Mouse (Mus musculus): Measurements from ENCODE around the gene Olfr460. TPM values are rescaled to one million over a fixed set of nuclear protein-coding genes. Genes with fewer than 3 reads are reported as not detected.
"Not testable (repeated sequence)": the region's sequence is repeated elsewhere in the genome, so short reads cannot be mapped to it uniquely, and the experiment has no call there.

The Olfr460 gene
- total RNA-seq (2021), result not detected
- long read RNA-seq, experiment 1, result 0 reads
- long read RNA-seq, experiment 2, result 0 reads

DNA sequence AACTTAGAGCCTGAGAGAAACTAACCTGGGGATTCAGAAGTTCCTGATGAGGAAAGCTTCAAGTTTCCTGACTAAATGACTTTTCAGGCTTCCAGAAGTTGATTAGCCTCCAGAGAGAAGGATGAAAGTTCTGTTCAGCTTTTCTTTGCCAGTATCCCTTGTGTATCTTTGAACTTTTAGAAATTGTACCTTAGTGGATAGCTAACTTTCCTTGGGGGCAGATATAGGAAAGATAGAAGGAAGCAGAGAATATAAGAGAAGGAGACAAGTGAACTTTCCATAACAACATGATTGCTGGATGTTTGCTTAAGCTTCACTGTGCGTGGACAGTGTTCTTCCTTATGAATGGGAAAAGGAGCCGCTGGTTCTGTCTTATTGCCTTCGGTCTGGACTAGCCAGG lies at the start of gene Olfr460:
Olfr460 (plus strand) TSS at position 301 of the 400 bp plus-strand sequence.
- no peak for DNase-seq

DNA sequence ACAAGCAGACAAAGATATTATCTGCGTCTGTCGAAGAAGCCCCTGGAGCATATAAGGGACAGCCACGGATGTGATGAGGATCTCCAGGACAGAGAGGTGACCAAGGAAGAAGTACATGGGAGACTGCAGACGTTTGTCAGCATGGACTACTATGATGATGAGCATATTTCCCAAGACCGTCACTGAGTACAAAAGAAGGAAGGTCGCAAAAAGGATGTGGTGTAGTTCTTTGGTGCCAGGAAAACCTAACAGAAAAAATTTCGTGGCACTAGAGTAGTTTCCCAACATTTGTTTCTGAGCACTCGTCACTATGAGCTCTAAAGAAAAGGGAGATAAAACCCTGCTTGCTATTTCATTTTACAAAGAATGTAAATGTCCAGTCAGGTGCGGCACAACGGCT lies 24.6 kb upstream of the Olfr460 start:
- DNase-seq, result no peak

DNA sequence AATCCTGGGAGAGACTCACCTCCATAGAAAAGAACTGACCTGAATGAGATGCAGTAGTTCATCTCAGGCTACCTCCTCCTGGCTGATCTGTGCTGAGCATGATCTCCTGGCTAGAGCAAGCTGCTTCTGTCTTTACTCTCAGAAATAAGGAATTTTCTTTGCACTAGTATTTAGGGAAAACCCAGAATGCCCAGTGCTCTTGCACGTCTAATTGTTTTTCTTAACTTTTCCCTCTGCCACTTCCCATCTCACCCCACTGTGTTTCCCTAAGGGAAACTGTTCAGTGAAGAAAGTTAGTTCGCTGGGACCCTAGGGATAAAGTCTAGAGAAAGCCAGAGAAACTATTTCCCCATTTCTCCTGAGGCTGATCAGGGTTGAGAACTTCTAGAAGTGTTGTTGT lies 14.3 kb upstream of the Olfr460 start, which contains the start of gene Olfr461:
Olfr461 (minus strand) TSS at position 101 of the 400 bp plus-strand sequence.
- no peak for DNase-seq

DNA sequence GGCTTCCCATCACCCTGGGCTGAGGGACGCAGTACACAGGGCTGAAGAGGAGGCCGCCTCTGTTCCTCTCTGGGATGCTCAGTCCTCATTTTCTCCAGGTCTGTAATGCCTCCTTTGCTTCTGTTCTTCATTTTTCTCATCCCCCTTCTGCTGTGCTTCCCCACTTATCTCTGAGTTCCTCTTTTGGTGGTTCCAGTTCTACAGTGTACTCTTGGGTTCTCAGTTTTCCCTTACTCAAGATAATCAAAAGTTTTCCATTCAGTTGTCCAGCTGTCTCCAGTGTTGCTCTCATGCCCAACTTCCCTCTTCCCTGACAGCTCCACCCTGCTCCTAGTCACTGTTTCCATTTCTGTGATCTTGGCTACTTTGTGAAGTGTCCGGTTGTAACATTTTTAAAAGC lies 4.3 kb downstream of the Olfr460 start:
- no peak for DNase-seq

DNA sequence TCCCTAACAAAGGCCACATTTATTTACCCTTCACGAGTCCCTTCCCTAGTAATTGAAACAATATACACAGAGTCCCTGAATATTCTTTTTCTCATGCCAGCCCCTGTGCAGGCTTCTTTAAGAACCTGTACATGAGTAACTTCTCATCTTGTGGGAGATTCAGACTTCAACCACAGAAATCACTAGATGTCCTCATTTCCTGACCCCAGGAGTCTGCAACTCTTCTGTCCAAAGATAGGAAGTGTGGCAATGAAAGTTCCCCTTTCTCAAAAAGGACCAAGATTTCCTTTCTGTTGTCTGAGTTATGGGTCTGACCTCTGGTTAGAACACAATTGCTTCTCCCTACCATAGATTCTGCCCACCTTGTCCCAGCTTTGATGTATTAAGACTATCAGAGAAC lies 7.0 kb downstream of the Olfr460 start:
- no peak for DNase-seq

DNA sequence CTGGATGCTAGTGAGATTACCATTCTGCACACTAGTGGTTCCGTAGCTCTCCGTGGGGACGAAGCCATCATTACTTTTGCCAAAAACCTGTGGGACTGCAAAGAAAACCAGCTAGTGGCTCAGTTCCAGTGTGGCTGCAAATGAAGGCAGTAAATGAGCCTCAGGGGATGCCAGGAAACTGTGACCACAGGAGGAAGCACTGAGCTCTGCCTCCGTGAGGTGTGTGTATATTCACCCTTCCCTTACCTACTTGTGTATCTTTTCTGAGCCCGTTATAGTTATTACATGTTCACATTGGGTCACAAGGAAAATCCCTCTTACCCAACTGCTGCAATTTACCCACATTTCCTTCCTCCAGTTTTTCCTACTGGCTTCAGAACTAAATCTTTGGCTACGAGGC lies 15.0 kb downstream of the Olfr460 start:
- DNase-seq, result no peak

DNA sequence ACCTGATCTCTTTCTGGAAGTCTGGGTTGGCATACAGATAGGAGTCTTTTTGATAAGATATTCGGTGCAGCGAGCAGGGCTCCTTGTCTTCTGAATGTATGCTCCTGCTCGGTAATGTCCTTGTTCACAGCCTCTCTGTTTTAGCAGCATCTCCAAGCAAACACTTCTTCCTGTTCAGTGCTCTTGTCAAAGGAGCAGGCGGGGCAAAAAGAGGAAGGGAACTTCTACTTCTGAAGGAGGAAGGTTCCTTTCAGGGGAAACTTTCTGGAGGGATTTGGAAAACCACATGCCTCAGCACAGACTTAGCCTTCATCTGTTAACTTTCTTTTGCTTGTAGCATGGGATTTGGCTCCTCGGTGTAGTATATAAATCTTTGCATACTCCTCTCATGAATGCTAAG lies 16.4 kb downstream of the Olfr460 start, which contains the start of gene Clec5a:
Clec5a (minus strand) TSS at position 177 of the 400 bp plus-strand sequence.
- no peak for DNase-seq

DNA sequence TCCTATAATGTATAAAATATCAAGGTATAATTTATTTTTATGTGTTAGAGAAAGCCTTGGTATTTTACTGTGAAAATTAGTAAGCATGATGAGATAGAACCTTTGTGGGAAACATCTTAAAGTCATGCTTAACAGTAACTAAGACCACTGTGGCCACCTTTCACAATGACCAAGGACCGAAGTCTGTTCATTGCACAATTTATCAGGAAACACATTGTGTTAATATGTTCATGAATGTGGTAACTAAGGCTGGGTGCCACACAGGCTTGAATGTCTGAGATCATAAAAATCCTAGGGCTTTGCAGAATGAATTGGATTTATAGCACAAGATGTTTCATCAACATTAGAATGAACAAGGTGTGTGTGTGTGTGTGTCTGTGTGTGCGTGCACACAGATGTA lies 19.1 kb downstream of the Olfr460 start:
- no peak for DNase-seq

DNA sequence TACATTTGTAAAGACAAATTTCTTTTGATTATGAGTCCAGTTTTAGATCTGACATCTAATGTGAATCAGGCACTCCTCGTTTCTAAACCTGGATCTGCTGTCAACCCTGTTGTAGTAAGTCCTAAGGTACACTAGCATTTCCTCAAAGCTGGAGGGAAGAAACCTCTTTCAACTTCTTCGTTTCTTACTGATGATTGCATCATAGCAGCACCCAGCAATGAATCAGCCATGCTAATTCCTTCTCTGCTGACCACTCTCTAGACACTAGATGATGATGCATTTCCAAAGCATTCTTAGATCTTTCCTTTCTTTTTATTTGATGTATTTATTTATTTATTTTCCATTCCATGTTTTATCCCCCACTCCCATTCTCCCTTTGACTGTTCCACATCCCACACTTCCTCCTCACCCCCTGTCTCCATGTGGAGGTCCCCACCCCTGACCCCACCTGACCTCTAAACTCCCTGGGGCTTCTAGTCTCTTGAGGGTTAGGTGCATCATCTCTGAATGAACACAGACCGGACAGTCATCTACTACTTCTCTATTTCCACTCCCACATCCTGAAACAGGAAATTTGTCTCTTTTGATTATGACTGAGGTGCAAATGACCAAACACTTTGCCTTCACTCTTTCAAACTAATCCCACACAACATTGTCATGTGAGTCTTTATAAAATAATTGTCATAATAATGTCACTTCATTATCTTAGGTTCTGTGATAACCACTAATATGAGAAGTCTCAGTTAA lies 25.7 kb downstream of the Olfr460 start:
- no peak for DNase-seq

DNA sequence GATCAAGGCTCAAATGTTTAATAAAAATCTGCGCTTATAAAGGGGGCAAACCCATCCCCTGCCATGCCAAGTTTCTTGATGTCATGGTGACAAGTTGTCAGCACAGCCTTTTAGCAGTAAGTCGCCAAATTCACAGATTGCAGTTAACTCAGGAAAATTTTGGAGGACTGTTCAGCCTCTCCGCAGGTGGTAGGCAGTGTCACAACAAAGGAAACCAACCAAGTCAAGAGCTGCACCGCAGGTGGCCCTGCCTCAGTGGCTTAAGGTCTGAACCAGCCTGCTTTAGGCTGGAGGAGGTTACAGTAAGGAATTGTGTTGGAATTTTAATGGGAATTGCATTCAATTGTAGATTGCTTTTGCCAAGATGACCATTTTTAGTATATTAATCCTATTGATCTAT lies 29.3 kb downstream of the Olfr460 start:
- not testable (repeated sequence) for DNase-seq

DNA sequence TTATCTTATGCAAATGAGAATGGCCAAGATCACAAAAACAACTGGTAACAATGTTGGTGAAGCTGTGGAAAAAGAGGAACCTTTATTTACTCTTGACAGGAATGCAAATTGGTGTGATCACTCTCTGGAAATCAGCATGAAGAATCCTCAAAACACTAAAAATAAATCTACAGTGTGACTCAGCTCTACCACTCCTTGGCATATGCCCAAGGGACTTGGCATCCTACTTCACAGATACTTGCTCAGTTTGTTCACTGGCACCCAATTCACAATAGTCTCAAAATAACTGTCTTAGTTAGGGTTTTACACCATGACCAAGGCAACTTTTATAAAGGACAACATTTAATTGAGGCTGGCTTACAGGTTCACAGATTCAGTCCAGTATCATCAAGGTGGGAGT lies 38.1 kb downstream of the Olfr460 start:
- DNase-seq, result peak; percentile 64 to 67

DNA sequence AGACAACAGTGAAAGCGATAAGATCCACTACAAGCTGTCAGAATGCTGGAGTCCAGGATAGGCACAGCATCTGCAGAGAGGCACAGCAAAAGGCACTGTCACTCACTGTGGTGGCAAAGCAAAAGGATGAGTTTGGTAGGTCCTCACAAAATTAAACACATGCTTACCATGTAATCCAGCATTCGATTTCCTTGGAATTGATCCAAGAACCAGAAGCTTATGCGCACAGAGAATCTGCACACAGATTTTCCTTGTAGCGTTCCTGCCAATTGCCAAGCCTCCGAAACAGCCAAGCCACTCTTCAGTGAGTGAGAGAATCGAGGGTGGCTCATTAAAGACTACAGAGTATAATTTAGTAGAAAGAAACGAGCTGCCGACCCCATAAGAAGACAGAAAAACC lies 41.0 kb downstream of the Olfr460 start:
- DNase-seq, result no peak

DNA sequence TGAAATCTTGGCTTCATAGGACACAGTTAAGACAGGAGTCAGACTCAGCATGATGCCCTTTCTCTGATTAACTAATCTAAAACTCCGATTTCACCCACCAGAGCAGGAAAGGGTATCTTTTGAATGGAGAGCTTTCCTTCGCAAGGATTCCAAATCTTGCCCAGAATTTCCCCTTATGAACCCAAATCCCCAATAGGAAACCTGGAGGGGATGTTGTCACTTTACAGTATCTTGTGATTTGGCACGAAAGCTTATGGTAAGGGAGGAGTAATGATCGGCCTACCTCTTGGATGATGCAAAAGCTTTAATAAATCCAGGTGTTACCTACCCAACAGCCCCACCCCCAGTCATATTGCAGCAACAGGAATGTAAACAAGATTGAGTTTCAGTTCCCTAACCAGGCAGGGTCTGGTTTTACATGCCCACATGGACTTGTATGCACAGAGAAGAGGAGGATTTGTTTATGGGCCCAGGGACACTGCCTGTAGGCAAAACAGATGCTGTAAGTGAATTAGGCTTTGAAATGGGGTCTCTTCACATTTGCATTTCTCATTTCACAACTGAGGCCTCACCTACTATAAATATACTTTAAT lies 44.1 kb downstream of the Olfr460 start, which contains the start of gene Tas2r138:
Tas2r138 (minus strand) TSS at position 51 of the 593 bp plus-strand sequence.
- DNase-seq, result no peak

DNA sequence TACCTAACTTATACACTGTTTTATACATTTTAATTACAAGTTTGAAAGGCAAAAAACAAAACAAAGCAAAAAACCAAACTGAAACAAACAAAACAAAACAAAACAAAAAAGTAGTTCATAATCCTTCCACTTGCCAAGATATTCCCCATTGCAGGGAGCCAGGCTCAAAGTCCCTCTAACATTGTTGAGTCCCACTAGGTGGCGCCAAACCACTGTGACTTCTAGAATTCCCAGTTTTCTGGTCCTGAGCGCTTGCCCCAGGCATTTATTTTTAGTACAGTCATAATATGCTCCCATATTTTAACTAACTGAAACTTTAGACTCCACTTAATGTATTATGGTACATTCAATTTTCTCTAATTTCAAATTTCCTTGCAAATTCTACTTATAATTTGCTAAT lies 48.7 kb downstream of the Olfr460 start:
- DNase-seq, result peak; percentile 77 to 79

Other genes with a start within 250 kb of the Olfr460 start
- gene Agk, start 244.3 kb upstream of the Olfr460 start, total RNA-seq (2021), result 10 to 100 TPM; 23.5 to 43.0 TPM
- gene E330009J07Rik, start 133.4 kb upstream of the Olfr460 start, total RNA-seq (2021), result 10 to 100 TPM; 11.9 to 15.4 TPM
- not detected for gene Wee2, start 130.4 kb upstream of the Olfr460 start, total RNA-seq (2021)
- gene Ssbp1, start 98.1 kb upstream of the Olfr460 start, total RNA-seq (2021), result 10 to 100 TPM; 47.4 to 48.1 TPM
- not detected for gene Tas2r137, start 78.3 kb upstream of the Olfr460 start, total RNA-seq (2021)
- gene Tas2r108, start 76.0 kb upstream of the Olfr460 start, total RNA-seq (2021), result not detected
- not detected for gene Prss37, start 50.0 kb upstream of the Olfr460 start, total RNA-seq (2021)
- not detected for gene Olfr461, start 14.4 kb upstream of the Olfr460 start, total RNA-seq (2021)
- gene Clec5a, start 16.3 kb downstream of the Olfr460 start, total RNA-seq (2021), result 1 to 10 TPM in 1 of 2 experiments, under 1 TPM in 1; 0.50 to 1.3 TPM
- not detected for gene Tas2r138, start 43.8 kb downstream of the Olfr460 start, total RNA-seq (2021)
- 1 to 10 TPM in 1 of 2 experiments, under 1 TPM in 1; 0.63 to 2.0 TPM for gene Mgam, start 59.3 kb downstream of the Olfr460 start, total RNA-seq (2021)